Mouse (Mus musculus): Measurements from ENCODE around the gene Caskin2. TPM values are rescaled to one million over a fixed set of nuclear protein-coding genes. Genes with fewer than 3 reads are reported as not detected.

Caskin2 gene
- polyA plus RNA-seq, 2 experiments: 17.3 to 34.6 TPM

DNA sequence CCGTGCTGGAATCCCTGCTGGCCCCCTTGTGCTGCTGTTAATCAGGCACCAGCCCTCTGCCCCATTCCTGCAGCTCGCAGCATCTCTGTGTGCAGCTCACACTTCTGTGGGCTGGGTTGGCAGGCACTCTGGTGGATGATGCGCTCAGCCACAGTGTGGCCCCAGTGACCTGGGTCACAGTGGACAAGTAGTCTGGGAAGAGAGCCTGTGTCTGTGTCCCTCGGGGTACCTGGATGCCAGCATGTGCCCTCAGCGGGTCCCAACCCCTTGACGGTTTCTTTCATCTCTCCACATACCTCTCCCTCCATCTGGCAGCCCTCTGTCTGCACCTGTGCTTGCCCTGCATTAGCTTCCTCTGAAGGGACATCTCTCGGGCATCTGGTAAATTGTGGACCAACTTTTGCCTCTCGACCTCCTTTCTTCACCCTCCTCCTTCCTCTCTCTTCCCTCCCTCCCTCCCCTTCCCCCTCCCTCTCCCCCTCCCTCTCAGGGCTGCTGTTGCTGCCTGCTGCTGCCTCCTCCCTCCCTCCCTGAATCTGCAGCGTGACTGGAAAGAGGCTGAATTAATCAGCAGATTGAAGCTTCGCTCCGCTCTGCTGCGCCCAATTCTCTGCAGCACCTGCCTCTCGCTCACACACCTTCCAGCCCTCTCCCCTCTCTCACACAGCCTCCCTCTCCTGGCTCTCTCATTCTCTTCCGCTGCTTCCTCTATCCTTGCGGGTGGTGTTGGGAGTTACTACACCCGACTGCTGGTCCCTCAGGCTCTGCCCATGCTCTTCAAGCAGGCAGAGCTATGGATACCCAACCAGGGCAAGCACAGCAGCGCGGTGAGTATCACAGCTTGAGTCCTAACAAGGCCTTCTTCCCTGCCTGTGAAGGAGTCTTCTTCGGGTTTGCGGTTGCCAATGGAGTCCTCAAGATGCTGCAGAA lies 33.0 kb downstream of the Caskin2 start:
- ATAC-seq (ENCODE audit: low FRiP score, low read depth) (no peak), DNase-seq (ENCODE audit: low spot score) (no peak)
- 26% methylated on average over 20 of the region's 20 CpGs for WGBS
- H3K4me3 ChIP-seq (replicated peaks; ENCODE audit: low read length): no peak overlapping the region
- no peak for TF ChIP-seq POLR2A (IDR thresholded peaks at IDR 0.05; ENCODE audit: borderline replicate concordance, extremely low read depth, insufficient read depth, insufficient read length)
- no peak overlapping the region for H3K4me2 ChIP-seq (replicated peaks; ENCODE audit: low read depth, low read length, severe bottlenecking)
- H3K9ac ChIP-seq (ENCODE audit: low read depth, low read length, severe bottlenecking): peak overlapping the region; percentile 14; the same call in 1 of the 2 replicates
- peaks cover 7% of the 10 kb centered on the region; the same call in 1 of the 2 replicates for H3K36me3 ChIP-seq (ENCODE audit: control insufficient read depth, insufficient read depth, low read length)
- H3K27ac ChIP-seq (replicated peaks; ENCODE audit: low read depth, low read length): 0 out of 2 replicates have a peak overlapping the region, but pooled peaks have one; percentile 4
- no peaks in the 10 kb centered on the region for H3K9me3 ChIP-seq (ENCODE audit: control insufficient read depth, low read length)
- H3K4me1 ChIP-seq (ENCODE audit: control insufficient read depth, insufficient read depth, low read length): peaks cover 15% of the 10 kb centered on the region
- H3K27me3 ChIP-seq (ENCODE audit: control insufficient read depth, insufficient read depth, low read length): no peaks in the 10 kb centered on the region

DNA sequence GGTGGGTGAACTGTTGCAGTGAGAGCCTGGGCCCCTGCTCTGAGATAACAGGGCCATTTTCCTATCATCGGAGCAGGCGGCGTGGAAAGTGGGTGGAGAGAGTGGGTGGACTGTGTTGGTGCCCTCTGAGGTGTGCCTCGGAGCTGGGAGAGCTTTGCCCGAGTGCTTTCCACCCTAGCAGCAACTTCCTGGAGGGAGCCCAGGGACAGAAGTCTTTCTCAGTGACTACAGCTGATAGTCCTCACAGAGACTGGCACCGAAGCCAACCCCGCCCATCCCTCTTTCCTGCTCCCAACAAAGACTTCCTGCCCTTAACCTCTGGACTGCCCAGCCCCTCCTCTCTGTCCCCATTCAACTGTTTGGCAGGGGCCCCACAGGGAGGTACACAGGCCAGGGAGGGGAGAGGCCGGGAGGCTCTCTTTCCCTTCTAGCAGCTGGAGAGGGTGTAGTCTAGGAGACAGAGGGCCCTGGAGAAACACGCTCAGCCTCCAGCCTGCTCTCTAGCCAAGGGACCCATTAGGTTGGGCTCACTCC lies 34.3 kb downstream of the Caskin2 start:
- H3K4me2 ChIP-seq (replicated peaks; ENCODE audit: low read depth, low read length, severe bottlenecking): no peak overlapping the region
- H3K9me3 ChIP-seq (ENCODE audit: control insufficient read depth, low read length): no peaks in the 10 kb centered on the region
- no peak overlapping the region; the same call in 1 of the 2 replicates for H3K27ac ChIP-seq (replicated peaks; ENCODE audit: low read depth, low read length)
- H3K4me1 ChIP-seq (ENCODE audit: control insufficient read depth, insufficient read depth, low read length): peaks cover 15% of the 10 kb centered on the region
- 18% methylated on average over 9 of the region's 9 CpGs for WGBS
- DNase-seq (ENCODE audit: low spot score) (no peak), ATAC-seq (ENCODE audit: low FRiP score, low read depth) (no peak; the same call in 1 of the 2 replicates)
- no peak for TF ChIP-seq POLR2A (IDR thresholded peaks at IDR 0.05; ENCODE audit: borderline replicate concordance, extremely low read depth, insufficient read depth, insufficient read length)
- peaks cover 5% of the 10 kb centered on the region; the same call in 1 of the 2 replicates for H3K36me3 ChIP-seq (ENCODE audit: control insufficient read depth, insufficient read depth, low read length)
- H3K4me3 ChIP-seq (replicated peaks; ENCODE audit: low read length): no peak overlapping the region
- no peaks in the 10 kb centered on the region for H3K27me3 ChIP-seq (ENCODE audit: control insufficient read depth, insufficient read depth, low read length)
- H3K9ac ChIP-seq (ENCODE audit: low read depth, low read length, severe bottlenecking): no peak overlapping the region

DNA sequence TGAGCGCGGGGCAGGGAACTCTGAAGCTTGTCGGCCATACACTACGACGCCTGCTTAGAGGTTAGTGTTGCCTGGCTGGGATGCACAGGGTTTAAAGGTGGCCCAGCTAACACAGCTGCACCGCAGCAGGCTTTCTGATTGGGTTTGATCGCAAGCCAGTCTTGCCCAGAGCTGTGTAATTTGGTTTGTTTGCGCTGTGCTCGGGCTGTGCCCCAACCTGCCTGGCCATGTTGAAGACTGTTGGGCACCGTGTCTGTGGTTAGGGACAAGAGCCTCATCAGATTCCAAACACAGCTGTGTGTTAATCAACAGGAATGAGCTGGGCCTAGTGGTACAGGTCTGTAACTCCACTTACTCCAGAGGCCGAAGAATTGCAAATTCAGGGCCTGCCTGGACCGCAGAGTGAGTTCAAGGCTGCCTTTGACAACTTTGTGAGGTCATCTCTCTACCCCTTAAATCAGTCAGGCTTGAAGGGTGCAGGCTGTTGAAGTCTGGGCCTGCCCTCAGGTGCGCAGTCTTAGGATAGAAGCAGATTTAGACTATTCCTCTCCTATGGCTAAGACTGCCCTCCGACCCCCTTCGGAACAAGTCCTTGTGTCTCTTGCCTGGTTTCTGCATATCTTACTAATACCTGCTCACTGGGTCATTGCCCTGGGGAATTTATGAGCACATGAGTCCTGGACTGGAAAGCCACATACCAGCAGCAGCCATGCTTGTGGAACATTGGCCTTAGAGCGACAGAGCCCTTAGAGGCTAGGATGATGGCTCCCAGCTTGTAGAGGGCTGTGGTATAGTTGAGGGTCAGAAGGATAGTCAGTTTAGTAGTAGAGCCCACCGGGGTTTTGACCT lies 35.7 kb downstream of the Caskin2 start:
- WGBS: 79% methylated on average over 17 of the region's 17 CpGs
- Histone ChIP-seq H3K27ac (replicated peaks; ENCODE audit: low read depth, low read length) (no peak overlapping the region), H3K9ac (ENCODE audit: low read depth, low read length, severe bottlenecking) (no peak overlapping the region), H3K4me2 (replicated peaks; ENCODE audit: low read depth, low read length, severe bottlenecking) (no peak overlapping the region), H3K4me1 (ENCODE audit: control insufficient read depth, insufficient read depth, low read length) (peaks cover 15% of the 10 kb centered on the region), H3K9me3 (ENCODE audit: control insufficient read depth, low read length) (no peaks in the 10 kb centered on the region), H3K27me3 (ENCODE audit: control insufficient read depth, insufficient read depth, low read length) (no peaks in the 10 kb centered on the region), H3K36me3 (ENCODE audit: control insufficient read depth, insufficient read depth, low read length) (peaks cover 6% of the 10 kb centered on the region; the same call in 1 of the 2 replicates), H3K4me3 (replicated peaks; ENCODE audit: low read length) (no peak overlapping the region)
- ATAC-seq (ENCODE audit: low FRiP score, low read depth) (no peak), DNase-seq (ENCODE audit: low spot score) (no peak)
- TF ChIP-seq POLR2A (IDR thresholded peaks at IDR 0.05; ENCODE audit: borderline replicate concordance, extremely low read depth, insufficient read depth, insufficient read length): no peak

DNA sequence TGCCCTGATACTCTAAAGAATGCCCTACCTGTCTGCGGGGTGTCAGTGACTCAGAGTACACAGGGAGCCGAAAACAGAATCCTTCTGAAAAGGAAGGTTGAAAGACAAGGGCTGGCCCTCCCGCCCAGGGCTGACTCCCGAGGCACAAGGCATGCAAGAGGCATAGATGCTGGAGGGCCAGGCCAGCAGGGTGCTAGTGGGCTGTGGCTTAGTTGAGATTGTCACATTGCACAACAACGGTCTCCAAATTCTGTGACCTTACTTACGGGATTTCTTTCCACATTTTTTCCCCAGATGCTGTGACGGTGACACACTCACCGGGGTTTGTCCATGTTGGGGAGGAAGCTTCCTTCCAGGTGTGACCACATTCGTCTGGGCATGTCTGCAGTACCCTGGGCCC lies 36.5 kb downstream of the Caskin2 start:
- H3K27me3 ChIP-seq (ENCODE audit: control insufficient read depth, insufficient read depth, low read length): no peaks in the 10 kb centered on the region
- H3K4me3 ChIP-seq (replicated peaks; ENCODE audit: low read length): no peak overlapping the region
- peaks cover 15% of the 10 kb centered on the region for H3K4me1 ChIP-seq (ENCODE audit: control insufficient read depth, insufficient read depth, low read length)
- ATAC-seq (ENCODE audit: low FRiP score, low read depth): no peak
- no peaks in the 10 kb centered on the region for H3K9me3 ChIP-seq (ENCODE audit: control insufficient read depth, low read length)
- no peak for DNase-seq (ENCODE audit: low spot score)
- no peak for TF ChIP-seq POLR2A (IDR thresholded peaks at IDR 0.05; ENCODE audit: borderline replicate concordance, extremely low read depth, insufficient read depth, insufficient read length)
- H3K9ac ChIP-seq (ENCODE audit: low read depth, low read length, severe bottlenecking): no peak overlapping the region
- H3K36me3 ChIP-seq (ENCODE audit: control insufficient read depth, insufficient read depth, low read length): peaks cover 8% of the 10 kb centered on the region; the same call in 1 of the 2 replicates
- H3K4me2 ChIP-seq (replicated peaks; ENCODE audit: low read depth, low read length, severe bottlenecking): no peak overlapping the region
- 72% methylated on average over 9 of the region's 9 CpGs for WGBS
- no peak overlapping the region for H3K27ac ChIP-seq (replicated peaks; ENCODE audit: low read depth, low read length)
